Mouse (Mus musculus) midbrain, embryonic 11.5 days (tissue): ENCODE data around the gene Kntc1. TPM values are rescaled to one million over a fixed set of nuclear protein-coding genes. Genes with fewer than 3 reads are reported as not detected.

Source experiments
- ATAC-seq: fragments of 200-750 bp; cut with Nextera tagmentation; 2 replicates; pipeline ENCODE4 v1.8.0; 2017; ENCODE audit warnings: moderate TSS enrichment, moderate library complexity; ENCODE audit not compliant: low FRiP score
- DNase-seq: peaks from one replicate; pipeline ENCODE4 v3.0.0; 2015; ENCODE audit warnings: low spot score; ENCODE audit errors: missing footprints
- H3K27ac ChIP-seq: fragments of 300-500 bp; sonication (generic); 2 replicates; pipeline ENCODE4 v1.5.1; 2014; ENCODE audit warnings: low read depth, low read length
- H3K27me3 ChIP-seq: fragments of 300-500 bp; sonication (generic); 2 replicates; pipeline ENCODE4 v1.6.1; 2014; ENCODE audit warnings: mild to moderate bottlenecking, low read length, moderate library complexity, mixed read lengths; ENCODE audit not compliant: control insufficient read depth, insufficient read depth
- H3K36me3 ChIP-seq: fragments of 300-500 bp; sonication (generic); 2 replicates; pipeline ENCODE4 v1.6.1; 2014; ENCODE audit warnings: mild to moderate bottlenecking, low read length, moderate library complexity, mixed read lengths; ENCODE audit not compliant: control insufficient read depth, insufficient read depth
- H3K4me1 ChIP-seq: fragments of 300-500 bp; sonication (generic); 2 replicates; pipeline ENCODE4 v1.6.1; 2014; ENCODE audit warnings: low read length; ENCODE audit not compliant: control insufficient read depth, insufficient read depth
- H3K4me2 ChIP-seq: fragments of 300-500 bp; sonication (generic); 2 replicates; pipeline ENCODE4 v1.6.1; 2014; ENCODE audit warnings: mild to moderate bottlenecking, moderate library complexity
- H3K4me3 ChIP-seq: fragments of 300-500 bp; sonication (generic); 2 replicates; pipeline ENCODE4 v1.5.1; 2014; ENCODE audit warnings: low read depth, low read length
- H3K9ac ChIP-seq: fragments of 300-500 bp; sonication (generic); 2 replicates; pipeline ENCODE4 v1.6.1; 2014; ENCODE audit warnings: low read length
- H3K9me3 ChIP-seq: fragments of 300-500 bp; sonication (generic); 2 replicates; pipeline ENCODE4 v1.6.1; 2016; ENCODE audit warnings: low read length; ENCODE audit not compliant: control insufficient read depth
- WGBS: fragments of 180-500 bp; shearing (Covaris S2); extraction: QIAGEN DNeasy Blood & Tissue Kit; methylation state at CpG from one replicate; pipeline ENCODE4 v1.1.7; 2014; 5-methylcytosine and 5-hydroxymethylcytosine counted together
- polyA plus RNA-seq: library from polyadenylated mRNA; unstranded; fragments of >200 nt; fragmentation: Nextera tagmentation; extraction: Ambion mirVana; gene quantifications from 2 replicates; pipeline ENCODE4 v1.2.1, GENCODE M21; 2014

Kntc1 gene
- polyA plus RNA-seq, 1 experiment from 2014 or later, result 33.6 TPM

- Histone ChIP-seq H3K4me1 (no peaks in the 10 kb centered on the region), H3K9me3 (no peaks in the 10 kb centered on the region), H3K4me2 (no peak overlapping the region), H3K27me3 (no peaks in the 10 kb centered on the region), H3K27ac (no peak overlapping the region), H3K36me3 (no peaks in the 10 kb centered on the region), H3K4me3 (no peak overlapping the region), H3K9ac (no peak overlapping the region)
- WGBS, result 93% methylated on average over 14 of the region's 14 CpGs
- DNase-seq, result no peak
- no peak for ATAC-seq
Measured at GRCm38 (mm10) chr5:123844316-123844715, 94.8 kb downstream of the Kntc1 start.

GRCm38 (mm10) chr5:123851398-123851797 is 101.9 kb downstream of the Kntc1 start:
- Histone ChIP-seq H3K27ac (no peak overlapping the region), H3K4me1 (no peaks in the 10 kb centered on the region), H3K9ac (no peak overlapping the region), H3K36me3 (no peaks in the 10 kb centered on the region), H3K27me3 (no peaks in the 10 kb centered on the region), H3K4me2 (no peak overlapping the region), H3K4me3 (no peak overlapping the region), H3K9me3 (no peaks in the 10 kb centered on the region)
- WGBS, result 79% methylated on average over 2 of the region's 2 CpGs
- no peak for DNase-seq
- no peak for ATAC-seq

DNA sequence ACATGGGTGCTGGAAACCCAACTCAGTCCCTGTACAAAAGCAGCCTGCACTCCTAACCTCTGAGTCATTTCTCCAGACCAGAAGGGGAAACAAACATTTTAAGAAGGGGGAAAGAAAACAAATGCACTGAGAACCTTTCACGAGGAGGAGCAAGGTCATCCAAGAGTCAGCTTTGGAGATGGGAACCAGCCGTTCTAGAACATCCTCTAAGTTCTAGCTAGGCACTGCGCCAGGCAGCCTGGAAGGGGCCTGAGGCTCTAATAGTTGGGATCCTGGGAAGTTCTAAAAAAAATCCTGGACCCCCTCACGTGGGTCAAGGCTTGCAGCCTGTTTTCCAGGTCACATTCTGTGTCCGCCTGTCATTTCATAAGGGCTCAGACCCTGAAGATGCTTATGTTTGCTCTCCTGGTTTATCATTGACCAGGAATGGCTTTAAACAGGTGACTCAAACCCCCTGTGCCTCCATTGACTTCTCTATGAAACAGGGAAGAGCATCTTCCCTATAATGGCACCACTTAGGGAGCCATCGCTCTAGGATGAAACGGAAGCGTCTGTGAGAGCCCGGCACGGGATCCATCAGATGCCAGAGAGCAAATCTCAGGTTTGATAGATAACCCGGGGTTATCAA is 104.5 kb downstream of the Kntc1 start:
- DNase-seq (no peak), ATAC-seq (no peak)
- Histone ChIP-seq H3K36me3 (no peaks in the 10 kb centered on the region), H3K27ac (no peak overlapping the region), H3K27me3 (no peaks in the 10 kb centered on the region), H3K4me2 (no peak overlapping the region), H3K9me3 (no peaks in the 10 kb centered on the region), H3K9ac (no peak overlapping the region), H3K4me1 (no peaks in the 10 kb centered on the region), H3K4me3 (no peak overlapping the region)
- 88% methylated on average over 11 of the region's 11 CpGs for WGBS

- Histone ChIP-seq H3K4me1 (no peaks in the 10 kb centered on the region), H3K9me3 (no peaks in the 10 kb centered on the region), H3K27ac (no peak overlapping the region), H3K27me3 (no peaks in the 10 kb centered on the region), H3K36me3 (no peaks in the 10 kb centered on the region), H3K4me2 (no peak overlapping the region), H3K4me3 (no peak overlapping the region), H3K9ac (no peak overlapping the region)
- WGBS, result 90% methylated on average over 9 of the region's 9 CpGs
- ATAC-seq, result no peak
- DNase-seq, result no peak
Measured at GRCm38 (mm10) chr5:123854511-123854910, 105.0 kb downstream of the Kntc1 start.

- no peak overlapping the region for H3K4me2 ChIP-seq
- ATAC-seq (no peak), DNase-seq (peak; percentile 81)
- no peaks in the 10 kb centered on the region for H3K36me3 ChIP-seq
- H3K9me3 ChIP-seq, result no peaks in the 10 kb centered on the region
- no peak overlapping the region for H3K27ac ChIP-seq
- 87% methylated on average over 11 of the region's 11 CpGs for WGBS
- H3K27me3 ChIP-seq, result no peaks in the 10 kb centered on the region
- no peak overlapping the region for H3K4me3 ChIP-seq
- H3K9ac ChIP-seq, result no peak overlapping the region
- H3K4me1 ChIP-seq, result no peaks in the 10 kb centered on the region
Measured at GRCm38 (mm10) chr5:123858798-123859197, 109.3 kb downstream of the Kntc1 start.

- Histone ChIP-seq H3K9me3 (no peaks in the 10 kb centered on the region), H3K36me3 (no peaks in the 10 kb centered on the region), H3K27ac (no peak overlapping the region), H3K27me3 (no peaks in the 10 kb centered on the region), H3K4me2 (no peak overlapping the region), H3K9ac (no peak overlapping the region), H3K4me3 (no peak overlapping the region), H3K4me1 (no peaks in the 10 kb centered on the region)
- ATAC-seq, result no peak
- 86% methylated on average over 15 of the region's 15 CpGs for WGBS
- peak; percentile 26 for DNase-seq
Measured at GRCm38 (mm10) chr5:123862374-123863350, 113.1 kb downstream of the Kntc1 start.

DNA sequence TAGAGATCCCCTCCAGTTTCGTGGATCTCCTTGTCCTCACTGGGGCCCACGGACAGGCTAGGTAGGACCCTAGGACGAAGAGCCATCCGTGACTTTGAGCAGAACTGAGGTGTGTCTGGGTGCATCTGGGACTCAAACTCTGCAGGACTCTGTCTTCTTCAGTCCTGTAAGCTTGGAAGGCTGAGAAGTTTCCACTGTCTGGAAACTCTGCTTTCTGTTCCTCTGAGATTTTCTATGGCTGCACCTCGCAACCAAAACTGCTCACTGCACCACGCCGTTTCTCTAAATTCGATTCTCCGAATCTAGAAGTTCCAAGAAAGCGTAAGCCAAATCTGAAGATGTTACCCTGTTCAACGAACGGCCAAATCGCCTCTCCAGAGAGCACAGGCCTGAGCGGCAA is 114.4 kb downstream of the Kntc1 start:
- ATAC-seq (no peak), DNase-seq (no peak)
- Histone ChIP-seq H3K4me1 (no peaks in the 10 kb centered on the region), H3K9me3 (no peaks in the 10 kb centered on the region), H3K27me3 (no peaks in the 10 kb centered on the region), H3K9ac (no peak overlapping the region), H3K4me2 (no peak overlapping the region), H3K4me3 (no peak overlapping the region), H3K27ac (no peak overlapping the region), H3K36me3 (no peaks in the 10 kb centered on the region)
- WGBS, result 87% methylated on average over 14 of the region's 14 CpGs

DNA sequence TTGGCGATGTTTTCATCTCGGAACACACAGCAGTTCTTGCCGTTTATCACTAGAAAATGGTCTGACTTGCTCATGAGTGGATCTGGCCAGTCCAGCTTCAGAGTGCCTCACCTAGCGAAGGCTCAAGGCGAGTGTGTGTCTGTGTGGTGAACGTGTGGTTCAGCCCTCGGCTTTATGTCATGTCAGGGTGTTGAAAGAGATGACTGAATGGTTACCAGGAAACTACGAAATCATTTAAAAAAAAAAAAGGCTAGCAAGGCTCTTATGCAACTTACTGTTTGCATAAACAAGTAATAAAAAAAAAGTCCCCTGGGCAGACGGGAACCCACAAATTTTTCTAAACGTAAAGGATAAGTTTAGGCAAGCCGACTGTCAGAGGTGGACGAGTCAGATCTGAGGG is 115.8 kb downstream of the Kntc1 start, which contains the start of gene Hcar2:
Hcar2 (minus strand) TSS at position 135 of the 400 bp plus-strand sequence.
- no peaks in the 10 kb centered on the region for H3K4me1 ChIP-seq
- WGBS, result 91% methylated on average over 12 of the region's 12 CpGs
- DNase-seq (peak; percentile 44), ATAC-seq (no peak)
- H3K27ac ChIP-seq, result no peak within 1 kb of the TSS
- no peak within 1 kb of the TSS for H3K4me2 ChIP-seq
- H3K27me3 ChIP-seq, result no peaks in the 10 kb centered on the region
- H3K36me3 ChIP-seq, result no peaks in the 10 kb centered on the region
- H3K4me3 ChIP-seq, result no peak within 1 kb of the TSS
- H3K9ac ChIP-seq, result no peak within 1 kb of the TSS
- H3K9me3 ChIP-seq, result no peaks in the 10 kb centered on the region

DNA sequence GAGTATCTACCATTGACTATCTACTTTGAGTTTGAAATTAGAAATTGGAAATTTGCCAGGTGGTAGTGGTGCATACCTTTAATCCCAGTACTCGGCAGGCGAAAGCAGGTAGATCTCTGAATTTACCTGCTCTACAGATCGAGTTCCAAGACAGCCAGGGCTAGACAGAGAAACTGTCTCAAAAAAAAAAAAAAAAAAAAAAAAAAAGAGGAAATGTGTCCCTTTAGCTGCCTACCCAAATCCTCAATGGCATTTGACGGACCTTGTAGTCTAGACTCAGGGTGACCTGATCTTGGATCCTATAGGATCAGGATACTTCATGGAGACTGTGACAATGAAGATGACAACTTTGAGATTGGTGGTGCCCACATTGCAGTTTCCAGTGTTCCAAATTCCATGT is 116.9 kb downstream of the Kntc1 start:
- H3K36me3 ChIP-seq, result no peaks in the 10 kb centered on the region
- H3K4me1 ChIP-seq, result no peaks in the 10 kb centered on the region
- no peak for ATAC-seq
- WGBS, result 90% methylated on average over 4 of the region's 4 CpGs
- H3K9me3 ChIP-seq, result no peaks in the 10 kb centered on the region
- no peak overlapping the region for H3K4me2 ChIP-seq
- DNase-seq, result no peak
- H3K27ac ChIP-seq, result no peak overlapping the region
- H3K4me3 ChIP-seq, result no peak overlapping the region
- no peaks in the 10 kb centered on the region for H3K27me3 ChIP-seq
- no peak overlapping the region for H3K9ac ChIP-seq
